Mouse (Mus musculus) liver, embryonic 15.5 days (tissue): ENCODE measurements around the gene Uhrf1bp1. TPM values are rescaled to one million over a fixed set of nuclear protein-coding genes. Genes with fewer than 3 reads are reported as not detected.

ENCODE experiments used
- ATAC-seq: fragments of 200-750 bp; cut with Nextera tagmentation; 2 replicates; pipeline ENCODE4 v1.8.0; 2017; ENCODE audit warnings: moderate number of reproducible peaks, mild to moderate bottlenecking, moderate library complexity; ENCODE audit not compliant: insufficient read depth
- H3K27ac ChIP-seq: fragments of 300-500 bp; sonication (generic); replicated peaks from 2 replicates; pipeline ENCODE4 v1.5.1; 2015; ENCODE audit warnings: mild to moderate bottlenecking, inconsistent platforms
- H3K27me3 ChIP-seq: fragments of 300-500 bp; sonication (generic); 2 replicates; pipeline ENCODE4 v1.6.1; 2015; ENCODE audit warnings: mild to moderate bottlenecking, inconsistent platforms
- H3K36me3 ChIP-seq: fragments of 300-500 bp; sonication (generic); replicated peaks from 2 replicates; pipeline ENCODE4 v1.6.1; 2015; ENCODE audit warnings: moderate library complexity, mild to moderate bottlenecking, inconsistent platforms
- H3K4me1 ChIP-seq: fragments of 300-500 bp; sonication (generic); replicated peaks from 2 replicates; pipeline ENCODE4 v1.6.1; 2015; ENCODE audit warnings: inconsistent platforms
- H3K4me2 ChIP-seq: fragments of 300-500 bp; sonication (generic); 2 replicates; pipeline ENCODE4 v1.6.1; 2015; ENCODE audit warnings: moderate library complexity, mild to moderate bottlenecking, inconsistent platforms
- H3K4me3 ChIP-seq: fragments of 300-500 bp; sonication (generic); replicated peaks from 2 replicates; pipeline ENCODE4 v1.5.1; 2015; ENCODE audit warnings: mild to moderate bottlenecking, inconsistent platforms
- H3K9ac ChIP-seq: fragments of 300-500 bp; sonication (generic); 2 replicates; pipeline ENCODE4 v1.6.1; 2015; ENCODE audit warnings: moderate library complexity, mild to moderate bottlenecking, inconsistent platforms
- H3K9me3 ChIP-seq: fragments of 300-500 bp; sonication (generic); replicated peaks from 2 replicates; pipeline ENCODE4 v1.6.1; 2016; ENCODE audit warnings: inconsistent platforms
- WGBS: fragments of 180-500 bp; shearing (Covaris S2); methylation state at CpG from one replicate; pipeline ENCODE4 v1.1.7; 2015; ENCODE audit warnings: mixed read lengths; ENCODE audit not compliant: insufficient replicate concordance; 5-methylcytosine and 5-hydroxymethylcytosine counted together
- polyA plus RNA-seq: library from polyadenylated mRNA; unstranded; fragments of >200 nt; fragmentation: Nextera tagmentation; extraction: Ambion mirVana; gene quantifications from 2 replicates; pipeline ENCODE4 v1.2.1, GENCODE M21; 2015

The Uhrf1bp1 gene
- polyA plus RNA-seq, 1 experiment from 2014 or later, result 2.2 TPM

DNA sequence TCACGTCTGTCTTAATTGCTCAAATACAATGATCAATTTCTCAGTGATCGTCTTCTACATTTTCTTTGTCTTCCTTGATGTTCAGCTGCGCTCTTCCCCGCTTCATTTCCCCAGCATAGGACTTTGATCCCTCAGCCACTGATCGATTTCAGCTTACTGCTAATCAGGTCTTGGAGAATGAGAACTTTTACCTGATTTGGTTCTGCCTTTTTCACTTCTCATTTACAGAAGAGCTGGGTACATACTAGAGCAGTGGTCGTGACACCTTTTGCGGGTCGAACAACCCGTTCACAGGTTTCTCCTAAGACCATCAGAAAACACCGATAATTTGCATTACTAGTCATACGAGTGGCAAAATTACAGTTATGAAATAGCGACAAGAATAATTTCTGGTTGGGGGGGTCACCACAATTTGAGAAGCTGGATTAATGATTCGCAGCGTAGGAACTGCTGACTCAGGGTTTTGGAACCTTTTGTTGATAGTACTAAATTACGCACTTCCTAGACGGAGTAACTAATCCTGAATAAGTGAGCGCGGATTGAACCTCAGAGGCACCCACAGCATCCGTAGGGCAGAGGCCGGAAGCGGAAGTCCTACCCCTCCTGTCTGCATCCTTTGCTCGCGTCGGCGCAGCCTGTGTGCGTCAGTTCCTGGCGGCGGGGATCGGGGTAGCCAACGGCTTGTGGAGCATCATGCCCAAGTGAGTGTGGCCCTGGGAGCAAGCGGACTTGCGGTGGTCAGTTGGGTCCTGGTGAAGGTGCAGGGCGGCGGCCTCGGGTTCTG lies 16.6 kb upstream of the Uhrf1bp1 start:
- WGBS, result 2% methylated on average over 35 of the region's 35 CpGs
- H3K4me1 ChIP-seq, result peaks cover 19% of the 10 kb centered on the region
- H3K27me3 ChIP-seq, result 0 out of 2 replicates have a peak, but pooled peaks cover 3% of the 10 kb centered on the region
- peak; percentile 97 for ATAC-seq
- H3K9me3 ChIP-seq, result no peaks in the 10 kb centered on the region
- peak overlapping the region; percentile 84 for H3K4me3 ChIP-seq
- H3K9ac ChIP-seq, result peak overlapping the region; percentile 78
- H3K27ac ChIP-seq, result peak overlapping the region; percentile 76
- peaks cover 27% of the 10 kb centered on the region for H3K36me3 ChIP-seq
- peak overlapping the region; percentile 76 for H3K4me2 ChIP-seq

DNA sequence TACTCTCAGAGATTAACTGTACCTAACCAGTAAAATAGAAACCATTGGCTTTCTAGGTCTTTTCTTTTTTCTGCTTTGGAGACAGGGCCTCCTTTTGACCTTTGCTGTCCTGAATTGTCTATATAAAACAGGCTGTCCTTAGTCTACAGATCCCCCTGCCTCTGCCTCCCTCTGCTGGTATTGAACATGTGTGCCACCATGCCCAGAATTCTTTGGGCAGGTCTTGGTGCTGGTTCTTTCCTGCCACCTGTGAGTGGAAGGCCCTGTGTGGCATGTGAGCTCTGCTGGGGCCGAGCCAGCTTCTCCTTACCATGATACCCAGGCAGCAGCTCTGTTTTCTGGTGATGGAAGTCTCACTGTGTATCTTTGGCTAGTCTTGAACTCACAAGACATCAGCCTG lies 7.9 kb upstream of the Uhrf1bp1 start:
- no peak overlapping the region for H3K4me3 ChIP-seq
- H3K9me3 ChIP-seq, result no peaks in the 10 kb centered on the region
- no peaks in the 10 kb centered on the region for H3K27me3 ChIP-seq
- WGBS, result 69% methylated on average over 1 of the region's 1 CpGs
- no peak for ATAC-seq
- peaks cover 95% of the 10 kb centered on the region for H3K36me3 ChIP-seq
- no peak overlapping the region for H3K9ac ChIP-seq
- 0 out of 2 replicates have a peak, but pooled peaks cover 3% of the 10 kb centered on the region for H3K4me1 ChIP-seq
- no peak overlapping the region for H3K4me2 ChIP-seq
- H3K27ac ChIP-seq, result no peak overlapping the region

DNA sequence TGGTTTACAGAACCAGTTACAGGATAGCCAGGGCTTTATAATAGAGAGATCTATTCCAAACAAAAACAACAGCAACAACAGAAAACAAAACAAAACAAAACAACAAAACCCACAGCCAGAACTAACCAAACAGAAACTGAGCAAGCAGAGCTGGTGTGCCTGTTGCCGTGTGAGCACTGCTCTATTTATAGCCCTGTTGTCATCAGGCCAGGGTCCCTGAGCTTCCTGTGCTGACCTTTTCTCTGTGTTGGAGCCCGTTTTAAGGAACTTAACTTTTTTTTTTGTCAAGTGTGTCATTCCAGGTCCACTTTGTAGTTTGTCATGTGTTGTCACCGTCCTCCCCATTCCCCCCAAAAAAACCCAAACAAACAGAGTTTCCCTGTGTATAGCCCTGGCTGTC lies 5.2 kb upstream of the Uhrf1bp1 start:
- Histone ChIP-seq H3K36me3 (peaks cover 80% of the 10 kb centered on the region), H3K27ac (0 out of 2 replicates have a peak overlapping the region, but pooled peaks have one; percentile 14), H3K27me3 (no peaks in the 10 kb centered on the region), H3K9me3 (no peaks in the 10 kb centered on the region), H3K4me2 (no peak overlapping the region), H3K4me1 (peaks cover 8% of the 10 kb centered on the region), H3K4me3 (no peak overlapping the region), H3K9ac (no peak overlapping the region)
- ATAC-seq, result no peak
- WGBS, result 29% methylated on average over 3 of the region's 3 CpGs

DNA sequence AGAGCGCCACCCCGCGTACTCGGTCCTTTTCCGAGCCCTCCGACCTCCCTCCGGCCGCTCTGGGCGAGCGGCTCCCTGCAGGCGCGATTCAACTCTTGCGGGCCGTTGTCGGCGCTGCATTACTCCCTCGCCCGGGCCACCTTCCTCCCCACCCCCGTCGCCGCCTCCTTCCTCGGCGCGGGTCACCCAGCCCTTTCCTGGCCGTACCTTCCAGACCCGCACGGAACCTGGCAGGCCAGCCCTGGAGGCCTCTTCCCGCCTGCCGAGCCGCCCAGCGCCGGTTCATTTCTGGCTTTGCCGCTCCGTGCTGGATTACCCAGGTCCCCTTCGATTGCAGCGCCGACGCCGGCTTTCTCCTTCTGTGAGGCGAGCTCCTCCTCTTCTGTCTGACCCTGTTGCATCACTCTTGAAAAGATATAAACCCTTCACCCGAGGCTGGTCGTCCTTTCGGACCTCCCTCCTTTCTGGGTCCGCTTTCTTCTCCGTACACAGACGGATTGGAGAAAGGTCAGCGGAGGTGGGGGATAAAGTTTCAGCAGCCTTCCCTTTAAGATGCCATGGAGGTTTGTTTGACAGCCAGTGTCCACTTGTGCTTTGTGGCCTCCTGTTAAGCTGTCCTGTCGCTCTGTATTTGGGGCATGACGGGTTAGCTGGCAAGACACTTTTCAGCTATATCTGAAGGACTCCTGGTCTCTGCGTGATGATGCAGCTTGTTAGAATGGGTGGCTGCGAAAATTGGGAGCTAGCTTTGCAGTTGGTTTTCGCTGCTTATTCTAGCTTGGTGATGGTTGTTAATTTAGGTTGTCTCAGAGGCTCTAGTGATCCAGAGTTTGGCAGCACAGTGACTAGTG lies 782 bp downstream of the Uhrf1bp1 start:
- H3K4me1 ChIP-seq, result peaks cover 51% of the 10 kb centered on the region
- 2% methylated on average over 52 of the region's 52 CpGs for WGBS
- H3K27me3 ChIP-seq, result no peaks in the 10 kb centered on the region

DNA sequence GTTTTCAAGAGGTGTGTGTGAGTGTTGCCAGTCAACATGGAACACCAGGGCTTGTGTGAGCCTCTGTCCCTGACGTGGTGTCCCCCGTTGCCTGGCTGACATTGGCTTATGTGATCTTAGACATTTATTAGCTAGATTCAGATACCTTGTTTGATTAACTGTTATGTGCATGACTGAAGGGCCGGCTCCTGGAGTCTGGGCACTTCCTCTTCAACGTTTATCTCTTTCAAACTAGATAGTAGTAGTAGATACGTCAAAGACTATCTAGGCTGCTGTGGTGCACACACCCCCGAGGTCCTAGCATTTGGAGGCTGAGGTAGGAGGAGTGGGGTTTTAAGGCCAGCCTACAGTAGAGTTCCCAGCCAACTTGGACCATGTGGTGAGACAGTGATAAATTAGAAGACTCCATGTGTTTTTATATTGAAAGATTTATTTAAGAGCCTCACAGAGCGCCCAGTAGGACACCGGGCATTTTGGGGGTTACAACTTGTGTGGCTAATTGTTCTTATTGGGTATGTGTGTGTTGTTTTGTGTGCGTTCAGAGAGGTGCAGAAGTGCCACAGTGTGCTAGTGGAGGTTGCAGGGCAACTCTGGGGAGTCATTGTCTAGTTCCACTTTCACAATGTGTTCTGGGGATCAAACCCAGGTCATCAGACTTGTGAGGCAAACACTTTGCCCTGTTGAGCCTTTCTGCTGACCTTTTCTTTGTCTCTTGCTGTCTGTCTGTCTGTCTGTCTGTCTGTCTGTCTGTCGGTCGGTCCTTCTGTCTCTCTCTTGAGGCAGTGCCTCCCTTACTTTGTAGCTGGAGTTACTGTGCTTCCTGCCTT lies 1.6 kb downstream of the Uhrf1bp1 start:
- Histone ChIP-seq H3K36me3 (peaks cover 15% of the 10 kb centered on the region), H3K9ac (peak overlapping the region; percentile 86), H3K4me1 (peaks cover 51% of the 10 kb centered on the region), H3K27ac (peak overlapping the region; percentile 88), H3K27me3 (no peaks in the 10 kb centered on the region), H3K4me3 (peak overlapping the region; percentile 90), H3K4me2 (peak overlapping the region; percentile 99), H3K9me3 (no peaks in the 10 kb centered on the region)
- ATAC-seq, result peak; percentile 9; the same call in 1 of the 2 replicates
- 21% methylated on average over 11 of the region's 11 CpGs for WGBS

More for the DNA sequence above, 782 bp downstream of the Uhrf1bp1 start:
- no peaks in the 10 kb centered on the region for H3K9me3 ChIP-seq
- peak overlapping the region; percentile 88 for H3K27ac ChIP-seq
- ATAC-seq, result peak; percentile 67
- H3K36me3 ChIP-seq, result peaks cover 23% of the 10 kb centered on the region
- peak overlapping the region; percentile 99 for H3K4me2 ChIP-seq
- peak overlapping the region; percentile 90 for H3K4me3 ChIP-seq
- H3K9ac ChIP-seq, result peak overlapping the region; percentile 86

DNA sequence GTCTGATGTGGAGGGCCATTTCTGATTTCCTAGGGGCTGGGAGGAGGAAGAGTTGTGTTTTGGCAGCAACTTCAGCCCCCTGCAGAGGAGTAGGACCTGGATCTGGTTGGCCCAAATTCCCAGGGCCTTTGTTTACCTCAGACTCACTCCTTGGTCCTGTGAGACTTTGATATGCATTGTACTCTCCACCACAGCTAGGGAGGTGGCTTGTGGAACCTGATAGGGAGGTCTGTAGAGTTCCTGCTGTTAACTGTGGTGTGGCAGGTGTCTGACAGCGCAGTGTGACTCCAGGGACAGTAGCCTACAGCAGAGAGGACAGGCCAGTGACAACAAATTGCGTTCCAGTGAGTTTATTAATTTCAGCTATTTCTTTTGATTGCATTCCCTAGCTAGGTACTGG lies 2.9 kb downstream of the Uhrf1bp1 start:
- 17% methylated on average over 2 of the region's 2 CpGs for WGBS
- H3K4me2 ChIP-seq, result peak overlapping the region; percentile 99

DNA sequence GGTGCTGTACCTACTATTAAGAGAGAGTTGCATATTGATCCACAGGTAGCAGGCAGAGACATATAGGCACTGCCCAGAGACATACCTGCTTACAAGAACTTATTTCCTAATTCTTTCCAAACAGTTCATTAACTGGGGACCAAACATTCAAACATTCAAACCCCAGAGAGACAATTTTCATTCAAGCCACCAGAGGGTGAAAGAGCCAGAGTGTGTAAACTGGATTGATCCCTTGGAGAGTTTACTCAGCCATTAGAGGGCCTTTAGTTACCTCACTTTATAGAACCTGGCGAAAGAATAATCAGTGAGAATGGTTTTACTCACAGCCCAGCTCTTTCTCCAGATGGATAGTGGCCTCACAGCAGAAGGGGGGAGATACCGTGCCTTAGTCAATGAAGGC lies 9.2 kb downstream of the Uhrf1bp1 start:
- Histone ChIP-seq H3K4me3 (no peak overlapping the region), H3K27ac (no peak overlapping the region), H3K9ac (no peak overlapping the region), H3K36me3 (0 out of 2 replicates have a peak, but pooled peaks cover 6% of the 10 kb centered on the region), H3K9me3 (no peaks in the 10 kb centered on the region), H3K4me1 (peaks cover 20% of the 10 kb centered on the region), H3K4me2 (no peak overlapping the region), H3K27me3 (no peaks in the 10 kb centered on the region)
- no peak for ATAC-seq
- WGBS, result 59% methylated on average over 2 of the region's 2 CpGs

More for the DNA sequence above, 2.9 kb downstream of the Uhrf1bp1 start:
- Histone ChIP-seq H3K27me3 (no peaks in the 10 kb centered on the region), H3K4me3 (no peak overlapping the region; the same call in 1 of the 2 replicates), H3K9me3 (no peaks in the 10 kb centered on the region), H3K9ac (peak overlapping the region; percentile 2; the same call in 1 of the 2 replicates), H3K36me3 (peaks cover 3% of the 10 kb centered on the region; the same call in 1 of the 2 replicates), H3K27ac (peak overlapping the region; percentile 88), H3K4me1 (peaks cover 51% of the 10 kb centered on the region)
- peak; percentile 56 for ATAC-seq

DNA sequence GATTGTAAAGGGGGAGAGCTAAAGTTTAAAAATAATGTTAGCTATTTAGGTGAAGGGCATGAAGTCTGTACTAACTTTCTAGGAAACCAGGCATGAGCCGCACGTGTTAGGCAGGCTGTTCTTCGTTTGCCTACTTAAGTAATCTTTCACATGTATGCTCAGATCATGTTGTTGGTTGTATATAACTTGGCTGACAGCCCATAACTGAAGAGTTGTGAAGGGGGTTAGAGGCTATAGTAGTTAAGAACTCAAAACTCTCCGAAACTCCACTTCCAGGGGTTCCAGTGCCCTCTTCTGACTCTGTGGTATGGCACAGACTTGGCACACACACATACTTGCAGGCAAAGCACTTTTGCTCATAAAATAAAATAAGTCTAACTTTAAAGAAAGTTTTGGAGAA lies 10.5 kb downstream of the Uhrf1bp1 start:
- no peak for ATAC-seq
- 80% methylated on average over 4 of the region's 4 CpGs for WGBS
- peaks cover 14% of the 10 kb centered on the region for H3K4me1 ChIP-seq
- H3K27me3 ChIP-seq, result no peaks in the 10 kb centered on the region
- no peak overlapping the region for H3K4me3 ChIP-seq
- H3K36me3 ChIP-seq, result 0 out of 2 replicates have a peak, but pooled peaks cover 6% of the 10 kb centered on the region
- no peak overlapping the region for H3K4me2 ChIP-seq
- H3K27ac ChIP-seq, result no peak overlapping the region
- H3K9me3 ChIP-seq, result no peaks in the 10 kb centered on the region
- no peak overlapping the region for H3K9ac ChIP-seq

DNA sequence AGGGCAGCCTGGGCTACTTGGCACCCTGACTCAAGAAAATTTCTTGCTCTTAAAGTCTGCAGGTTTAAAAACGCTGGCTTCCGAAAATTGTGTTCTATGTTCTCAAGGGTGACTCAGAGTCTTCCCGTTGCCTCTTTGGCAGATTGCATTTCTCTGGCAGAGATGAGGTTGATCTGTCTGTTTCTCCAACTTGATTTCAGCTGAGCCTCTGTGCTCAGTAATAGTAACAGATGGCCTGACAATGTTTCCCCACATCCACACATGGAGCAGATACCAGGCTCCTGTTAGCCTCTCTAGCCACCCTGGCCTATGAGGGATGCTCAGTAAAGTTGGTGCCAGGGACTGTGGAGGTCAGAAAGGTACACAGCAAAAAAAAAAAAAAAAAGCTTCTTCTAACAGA lies 15.6 kb downstream of the Uhrf1bp1 start:
- no peak overlapping the region for H3K4me2 ChIP-seq
- no peak overlapping the region for H3K4me3 ChIP-seq
- no peak for ATAC-seq
- 0 out of 2 replicates have a peak, but pooled peaks cover 6% of the 10 kb centered on the region for H3K36me3 ChIP-seq
- H3K9ac ChIP-seq, result no peak overlapping the region
- 82% methylated on average over 3 of the region's 3 CpGs for WGBS
- H3K9me3 ChIP-seq, result no peaks in the 10 kb centered on the region
- H3K4me1 ChIP-seq, result peaks cover 35% of the 10 kb centered on the region
- no peaks in the 10 kb centered on the region for H3K27me3 ChIP-seq
- no peak overlapping the region for H3K27ac ChIP-seq

DNA sequence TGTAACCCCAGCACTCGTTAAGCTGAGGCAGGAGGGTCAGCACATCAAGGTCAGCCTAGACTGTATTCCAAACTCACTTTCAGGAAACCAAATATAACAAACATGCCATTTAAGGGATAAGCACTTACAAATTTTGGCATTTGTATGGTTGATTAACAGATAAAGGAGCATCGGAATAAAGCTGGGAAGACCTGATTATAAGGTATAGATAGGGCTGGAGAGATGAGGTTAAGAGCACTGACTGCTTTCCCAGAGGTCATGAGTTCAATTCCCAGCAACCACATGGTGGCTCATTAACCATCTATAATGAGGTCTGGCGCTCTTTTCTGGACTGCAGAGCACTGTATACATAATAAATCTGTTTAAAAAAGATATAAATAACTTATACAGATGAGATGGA lies 17.3 kb downstream of the Uhrf1bp1 start:
- WGBS, result 60% methylated on average over 3 of the region's 3 CpGs
- no peak overlapping the region for H3K27ac ChIP-seq

More for the DNA sequence above, 17.3 kb downstream of the Uhrf1bp1 start:
- Histone ChIP-seq H3K27me3 (no peaks in the 10 kb centered on the region), H3K4me2 (no peak overlapping the region), H3K4me3 (no peak overlapping the region), H3K9me3 (no peaks in the 10 kb centered on the region), H3K4me1 (peaks cover 30% of the 10 kb centered on the region), H3K9ac (no peak overlapping the region), H3K36me3 (0 out of 2 replicates have a peak, but pooled peaks cover 11% of the 10 kb centered on the region)
- no peak for ATAC-seq
